Mouse (Mus musculus): ENCODE measurements at regions not wholly inside any gene's neighbourhood (a gene's known extent, or its start where the extent isn't known, plus 50 kb on each side); places are given as distances from the start of the nearest gene placed in this dataset.
"Not testable (repeated sequence)": the region's sequence is repeated elsewhere in the genome, so short reads cannot be mapped to it uniquely, and the experiment has no call there.

- no peak for TF ChIP-seq CTCF (conservative IDR thresholded peaks at IDR 0.05; ENCODE audit: insufficient read depth, insufficient read length, low read depth, low read length)
- TF ChIP-seq POLR2A (IDR thresholded peaks at IDR 0.05; ENCODE audit: low read depth, low read length) = no peak
- Histone ChIP-seq H3K27ac (ENCODE audit: insufficient read depth, low read depth, low read length) (no peak overlapping the region), H3K4me3 (ENCODE audit: insufficient read depth, low read depth, low read length) (no peak overlapping the region), H3K4me1 (ENCODE audit: control insufficient read depth, insufficient read depth, low read length) (no peaks in the 10 kb centered on the region), H3K36me3 (ENCODE audit: control insufficient read depth, insufficient read depth, low read length) (no peaks in the 10 kb centered on the region), H3K27me3 (replicated peaks; ENCODE audit: control insufficient read depth, insufficient read depth, low read length) (no peaks in the 10 kb centered on the region)
- 92% methylated on average over 9 of the region's 9 CpGs for WGBS
- DNase-seq = no peak
These were observed 55.6 kb upstream of the Tmem17 start for GRCm38 (mm10) chr11:22456286-22456685.

GRCm38 (mm10) chr11:22457220-22457619, 54.7 kb upstream of the Tmem17 start:
- WGBS = 93% methylated on average over 2 of the region's 2 CpGs
- H3K4me3 ChIP-seq (ENCODE audit: insufficient read depth, low read depth, low read length) = no peak overlapping the region
- DNase-seq = no peak

DNA sequence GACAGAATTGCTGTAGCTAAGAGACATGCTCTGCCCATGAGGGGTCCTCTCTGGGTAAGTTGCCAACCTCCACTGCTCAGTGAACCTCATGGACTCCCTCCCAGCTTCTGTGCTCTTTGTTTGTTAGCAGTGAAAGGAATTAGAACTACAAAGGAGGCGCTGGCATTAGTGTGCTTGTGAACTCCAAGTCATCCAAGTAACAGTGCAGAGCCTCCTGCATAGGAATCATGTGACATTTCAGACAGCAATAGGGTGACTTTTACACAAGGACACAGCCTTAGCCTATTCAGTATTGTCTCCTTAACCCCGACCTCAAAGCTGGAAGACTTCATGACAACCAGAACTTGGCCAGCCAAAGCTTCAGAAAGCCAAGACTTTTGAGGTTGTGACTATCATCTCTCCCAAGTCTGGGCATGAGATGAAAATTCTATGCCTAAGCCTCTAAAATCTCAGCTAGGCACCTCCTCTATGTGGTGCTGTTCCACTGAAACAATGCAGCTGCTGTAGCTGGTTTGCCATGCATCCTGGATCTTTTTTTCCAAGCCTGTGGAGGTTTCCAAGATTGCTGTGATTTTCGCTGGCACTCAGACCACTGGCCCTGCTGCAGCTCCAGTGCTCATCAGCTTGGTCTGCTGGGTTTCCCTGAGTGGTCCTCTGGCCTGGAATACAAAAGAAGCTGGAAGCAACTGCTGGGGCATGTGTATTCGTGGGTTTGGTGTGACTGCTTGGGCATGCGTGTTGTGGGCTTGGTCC, 52.8 kb upstream of the Tmem17 start:
- Histone ChIP-seq H3K36me3 (ENCODE audit: control insufficient read depth, insufficient read depth, low read length) (no peaks in the 10 kb centered on the region), H3K4me1 (ENCODE audit: control insufficient read depth, insufficient read depth, low read length) (no peaks in the 10 kb centered on the region), H3K27me3 (replicated peaks; ENCODE audit: control insufficient read depth, insufficient read depth, low read length) (no peaks in the 10 kb centered on the region), H3K4me3 (ENCODE audit: insufficient read depth, low read depth, low read length) (no peak overlapping the region), H3K27ac (ENCODE audit: insufficient read depth, low read depth, low read length) (no peak overlapping the region)
- no peak for DNase-seq
- TF ChIP-seq CTCF (conservative IDR thresholded peaks at IDR 0.05; ENCODE audit: insufficient read depth, insufficient read length, low read depth, low read length) (no peak), POLR2A (IDR thresholded peaks at IDR 0.05; ENCODE audit: low read depth, low read length) (no peak)
- 79% methylated on average over 5 of the region's 5 CpGs for WGBS

More at GRCm38 (mm10) chr11:22457220-22457619, 54.7 kb upstream of the Tmem17 start:
- Histone ChIP-seq H3K36me3 (ENCODE audit: control insufficient read depth, insufficient read depth, low read length) (no peaks in the 10 kb centered on the region), H3K4me1 (ENCODE audit: control insufficient read depth, insufficient read depth, low read length) (no peaks in the 10 kb centered on the region), H3K27me3 (replicated peaks; ENCODE audit: control insufficient read depth, insufficient read depth, low read length) (no peaks in the 10 kb centered on the region), H3K27ac (ENCODE audit: insufficient read depth, low read depth, low read length) (no peak overlapping the region)
- TF ChIP-seq CTCF (conservative IDR thresholded peaks at IDR 0.05; ENCODE audit: insufficient read depth, insufficient read length, low read depth, low read length) (no peak), POLR2A (IDR thresholded peaks at IDR 0.05; ENCODE audit: low read depth, low read length) (no peak)

DNA sequence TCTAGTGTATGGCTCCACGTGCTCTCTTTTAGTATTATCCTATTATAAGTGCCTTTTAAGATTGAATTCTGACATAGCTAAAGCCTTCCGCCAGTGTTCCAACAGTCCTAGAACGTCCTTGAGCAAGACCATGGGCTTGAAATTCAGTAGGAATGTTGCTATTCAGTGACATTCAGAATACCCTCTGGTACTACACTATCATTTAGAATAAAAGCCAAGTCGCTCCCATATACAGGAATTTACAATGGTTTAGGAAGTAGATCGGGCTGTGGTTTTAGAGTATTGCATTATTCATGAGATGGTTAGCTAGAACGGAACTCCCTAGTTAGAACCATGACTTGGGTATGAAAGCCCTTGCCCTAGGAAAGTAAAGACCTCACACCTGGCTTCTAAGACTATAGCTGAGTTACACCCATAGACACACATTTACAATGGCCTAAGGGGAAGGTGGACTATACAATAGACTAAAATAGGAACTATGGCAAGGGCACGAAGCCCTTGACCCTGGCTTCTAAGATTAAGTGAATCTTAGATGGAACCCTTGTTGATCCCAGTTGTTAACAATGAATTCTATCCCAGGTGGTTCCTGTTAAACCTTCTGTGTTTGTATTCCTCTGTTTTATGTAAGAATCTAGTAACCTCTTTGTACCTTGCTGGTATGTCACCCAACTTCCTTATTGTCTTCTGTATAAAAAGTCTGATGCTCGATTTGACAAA, 50.7 kb upstream of the Tmem17 start:
- H3K4me1 ChIP-seq (ENCODE audit: control insufficient read depth, insufficient read depth, low read length); H3K27ac ChIP-seq (ENCODE audit: insufficient read depth, low read depth, low read length); DNase-seq; H3K4me3 ChIP-seq (ENCODE audit: insufficient read depth, low read depth, low read length); H3K27me3 ChIP-seq (replicated peaks; ENCODE audit: control insufficient read depth, insufficient read depth, low read length); H3K36me3 ChIP-seq (ENCODE audit: control insufficient read depth, insufficient read depth, low read length): not testable (repeated sequence)
- WGBS = 81% methylated on average over 8 of the region's 8 CpGs

Measured in kidney, adult 2 months (tissue).